Mouse (Mus musculus): ENCODE results near the gene Gm973. TPM values are rescaled to one million over a fixed set of nuclear protein-coding genes. Genes with fewer than 3 reads are reported as not detected.

The Gm973 gene
- polyA plus RNA-seq, 1 experiment from 2014 or later, result 4.4 TPM

- ATAC-seq (ENCODE audit: insufficient read depth, low FRiP score, low TSS enrichment) (no peak), DNase-seq (ENCODE audit: low spot score) (peak; percentile 48)
- Histone ChIP-seq H3K9me3 (ENCODE audit: control insufficient read depth, low read length) (no peaks in the 10 kb centered on the region), H3K4me3 (ENCODE audit: low read depth, low read length) (peak overlapping the region; percentile 15; the same call in 1 of the 2 replicates), H3K36me3 (ENCODE audit: control insufficient read depth, insufficient read depth, low read length) (no peaks in the 10 kb centered on the region), H3K4me1 (ENCODE audit: control insufficient read depth, insufficient read depth, low read length) (peaks cover 17% of the 10 kb centered on the region), H3K4me2 (ENCODE audit: low read depth) (peak overlapping the region; percentile 35), H3K27ac (ENCODE audit: low read depth, low read length) (no peak overlapping the region), H3K27me3 (ENCODE audit: control insufficient read depth, insufficient read depth, low read length) (no peaks in the 10 kb centered on the region), H3K9ac (ENCODE audit: low read length) (peak overlapping the region; percentile 19; the same call in 1 of the 2 replicates)
- WGBS, result 4% methylated on average over 10 of the region's 10 CpGs
Observed at GRCm38 (mm10) chr1:59487651-59488051, 28.4 kb upstream of the Gm973 start.

GRCm38 (mm10) chr1:59488481-59488880 lies 27.6 kb upstream of the Gm973 start:
- Histone ChIP-seq H3K4me3 (ENCODE audit: low read depth, low read length) (no peak overlapping the region), H3K9me3 (ENCODE audit: control insufficient read depth, low read length) (no peaks in the 10 kb centered on the region), H3K36me3 (ENCODE audit: control insufficient read depth, insufficient read depth, low read length) (no peaks in the 10 kb centered on the region), H3K27ac (ENCODE audit: low read depth, low read length) (no peak overlapping the region), H3K4me1 (ENCODE audit: control insufficient read depth, insufficient read depth, low read length) (peaks cover 16% of the 10 kb centered on the region), H3K27me3 (ENCODE audit: control insufficient read depth, insufficient read depth, low read length) (no peaks in the 10 kb centered on the region), H3K9ac (ENCODE audit: low read length) (no peak overlapping the region), H3K4me2 (ENCODE audit: low read depth) (no peak overlapping the region)
- DNase-seq (ENCODE audit: low spot score) (no peak), ATAC-seq (ENCODE audit: insufficient read depth, low FRiP score, low TSS enrichment) (no peak)
- WGBS, result 56% methylated on average over 4 of the region's 4 CpGs

GRCm38 (mm10) chr1:59488991-59489390 lies 27.1 kb upstream of the Gm973 start:
- no peaks in the 10 kb centered on the region for H3K9me3 ChIP-seq (ENCODE audit: control insufficient read depth, low read length)
- peaks cover 14% of the 10 kb centered on the region for H3K4me1 ChIP-seq (ENCODE audit: control insufficient read depth, insufficient read depth, low read length)
- WGBS, result 66% methylated on average over 4 of the region's 4 CpGs

GRCm38 (mm10) chr1:59491517-59491916 lies 24.5 kb upstream of the Gm973 start:
- Histone ChIP-seq H3K4me2 (ENCODE audit: low read depth) (no peak overlapping the region), H3K27me3 (ENCODE audit: control insufficient read depth, insufficient read depth, low read length) (no peaks in the 10 kb centered on the region), H3K4me1 (ENCODE audit: control insufficient read depth, insufficient read depth, low read length) (peaks cover 10% of the 10 kb centered on the region), H3K27ac (ENCODE audit: low read depth, low read length) (no peak overlapping the region), H3K9ac (ENCODE audit: low read length) (no peak overlapping the region), H3K36me3 (ENCODE audit: control insufficient read depth, insufficient read depth, low read length) (no peaks in the 10 kb centered on the region), H3K9me3 (ENCODE audit: control insufficient read depth, low read length) (no peaks in the 10 kb centered on the region), H3K4me3 (ENCODE audit: low read depth, low read length) (no peak overlapping the region)
- no peak for ATAC-seq (ENCODE audit: insufficient read depth, low FRiP score, low TSS enrichment)
- no peak for DNase-seq (ENCODE audit: low spot score)
- 85% methylated on average over 9 of the region's 9 CpGs for WGBS

More at GRCm38 (mm10) chr1:59488991-59489390, 27.1 kb upstream of the Gm973 start:
- Histone ChIP-seq H3K36me3 (ENCODE audit: control insufficient read depth, insufficient read depth, low read length) (no peaks in the 10 kb centered on the region), H3K4me2 (ENCODE audit: low read depth) (no peak overlapping the region), H3K27me3 (ENCODE audit: control insufficient read depth, insufficient read depth, low read length) (no peaks in the 10 kb centered on the region), H3K27ac (ENCODE audit: low read depth, low read length) (no peak overlapping the region), H3K4me3 (ENCODE audit: low read depth, low read length) (no peak overlapping the region), H3K9ac (ENCODE audit: low read length) (no peak overlapping the region)
- no peak for DNase-seq (ENCODE audit: low spot score)
- ATAC-seq (ENCODE audit: insufficient read depth, low FRiP score, low TSS enrichment), result no peak

- no peak overlapping the region for H3K4me3 ChIP-seq (ENCODE audit: low read depth, low read length)
Observed at GRCm38 (mm10) chr1:59492432-59492831, 23.6 kb upstream of the Gm973 start.

DNA sequence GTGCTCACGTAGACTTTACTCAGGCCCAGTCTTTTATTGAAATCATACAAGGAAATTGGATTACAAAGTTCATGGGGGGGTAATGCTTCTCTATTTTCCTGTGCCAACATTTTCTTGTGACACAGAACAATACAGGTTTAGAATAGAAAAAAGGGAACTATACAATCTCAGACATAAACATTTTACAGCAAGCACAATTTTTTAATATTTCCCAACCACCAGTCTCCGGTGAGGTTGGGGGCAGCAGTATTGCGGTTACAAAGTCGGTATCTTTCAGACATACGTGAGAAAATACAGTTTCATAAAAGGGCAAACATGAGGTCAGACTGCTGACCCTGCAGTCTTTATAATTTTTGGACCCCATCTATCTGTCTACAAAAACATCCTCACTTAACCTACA lies 20.1 kb upstream of the Gm973 start:
- H3K9me3 ChIP-seq (ENCODE audit: control insufficient read depth, low read length), result no peaks in the 10 kb centered on the region
- H3K4me1 ChIP-seq (ENCODE audit: control insufficient read depth, insufficient read depth, low read length), result no peaks in the 10 kb centered on the region
- ATAC-seq (ENCODE audit: insufficient read depth, low FRiP score, low TSS enrichment) (no peak), DNase-seq (ENCODE audit: low spot score) (no peak)
- H3K36me3 ChIP-seq (ENCODE audit: control insufficient read depth, insufficient read depth, low read length), result no peaks in the 10 kb centered on the region
- H3K27ac ChIP-seq (ENCODE audit: low read depth, low read length), result no peak overlapping the region
- 93% methylated on average over 5 of the region's 5 CpGs for WGBS
- no peak overlapping the region for H3K9ac ChIP-seq (ENCODE audit: low read length)
- no peaks in the 10 kb centered on the region for H3K27me3 ChIP-seq (ENCODE audit: control insufficient read depth, insufficient read depth, low read length)
- no peak overlapping the region for H3K4me3 ChIP-seq (ENCODE audit: low read depth, low read length)
- H3K4me2 ChIP-seq (ENCODE audit: low read depth), result no peak overlapping the region

More at GRCm38 (mm10) chr1:59492432-59492831, 23.6 kb upstream of the Gm973 start:
- DNase-seq (ENCODE audit: low spot score) (no peak), ATAC-seq (ENCODE audit: insufficient read depth, low FRiP score, low TSS enrichment) (no peak)
- no peaks in the 10 kb centered on the region for H3K27me3 ChIP-seq (ENCODE audit: control insufficient read depth, insufficient read depth, low read length)
- no peaks in the 10 kb centered on the region for H3K9me3 ChIP-seq (ENCODE audit: control insufficient read depth, low read length)
- 60% methylated on average over 4 of the region's 4 CpGs for WGBS
- no peak overlapping the region for H3K9ac ChIP-seq (ENCODE audit: low read length)
- H3K27ac ChIP-seq (ENCODE audit: low read depth, low read length), result no peak overlapping the region
- H3K36me3 ChIP-seq (ENCODE audit: control insufficient read depth, insufficient read depth, low read length), result no peaks in the 10 kb centered on the region
- H3K4me2 ChIP-seq (ENCODE audit: low read depth), result no peak overlapping the region
- H3K4me1 ChIP-seq (ENCODE audit: control insufficient read depth, insufficient read depth, low read length), result peaks cover 7% of the 10 kb centered on the region

- no peak overlapping the region for H3K4me3 ChIP-seq (ENCODE audit: low read depth, low read length)
- no peak for ATAC-seq (ENCODE audit: insufficient read depth, low FRiP score, low TSS enrichment)
Observed at GRCm38 (mm10) chr1:59497741-59498613, 18.1 kb upstream of the Gm973 start.

DNA sequence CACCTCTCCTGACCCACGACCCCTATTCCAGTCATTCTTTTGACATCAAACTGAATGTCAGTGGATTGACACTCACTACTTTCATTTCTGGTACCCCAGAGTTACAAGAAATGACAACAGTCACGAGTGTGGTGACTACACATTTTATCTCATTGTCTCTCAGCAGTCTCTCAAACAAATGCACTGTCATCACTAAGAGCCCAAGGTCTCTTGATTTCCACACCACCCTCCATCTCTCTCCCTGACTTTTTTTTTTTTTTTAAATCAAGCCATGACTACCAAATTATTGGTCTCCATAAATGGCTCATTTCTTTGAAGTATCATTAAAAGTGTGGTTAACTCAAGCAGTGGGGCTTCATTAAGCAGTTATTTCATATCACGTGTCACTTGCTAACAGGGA lies 16.7 kb upstream of the Gm973 start:
- H3K9me3 ChIP-seq (ENCODE audit: control insufficient read depth, low read length), result no peaks in the 10 kb centered on the region
- WGBS, result 79% methylated on average over 3 of the region's 3 CpGs
- no peak overlapping the region for H3K27ac ChIP-seq (ENCODE audit: low read depth, low read length)
- no peak overlapping the region for H3K4me2 ChIP-seq (ENCODE audit: low read depth)
- H3K36me3 ChIP-seq (ENCODE audit: control insufficient read depth, insufficient read depth, low read length), result no peaks in the 10 kb centered on the region
- ATAC-seq (ENCODE audit: insufficient read depth, low FRiP score, low TSS enrichment) (no peak), DNase-seq (ENCODE audit: low spot score) (no peak)
- no peaks in the 10 kb centered on the region for H3K4me1 ChIP-seq (ENCODE audit: control insufficient read depth, insufficient read depth, low read length)
- H3K4me3 ChIP-seq (ENCODE audit: low read depth, low read length), result no peak overlapping the region
- H3K9ac ChIP-seq (ENCODE audit: low read length), result no peak overlapping the region
- no peaks in the 10 kb centered on the region for H3K27me3 ChIP-seq (ENCODE audit: control insufficient read depth, insufficient read depth, low read length)

More at GRCm38 (mm10) chr1:59497741-59498613, 18.1 kb upstream of the Gm973 start:
- Histone ChIP-seq H3K27me3 (ENCODE audit: control insufficient read depth, insufficient read depth, low read length) (no peaks in the 10 kb centered on the region), H3K4me1 (ENCODE audit: control insufficient read depth, insufficient read depth, low read length) (no peaks in the 10 kb centered on the region), H3K9me3 (ENCODE audit: control insufficient read depth, low read length) (no peaks in the 10 kb centered on the region), H3K4me2 (ENCODE audit: low read depth) (no peak overlapping the region), H3K36me3 (ENCODE audit: control insufficient read depth, insufficient read depth, low read length) (no peaks in the 10 kb centered on the region), H3K9ac (ENCODE audit: low read length) (no peak overlapping the region), H3K27ac (ENCODE audit: low read depth, low read length) (no peak overlapping the region)
- 90% methylated on average over 6 of the region's 6 CpGs for WGBS
- no peak for DNase-seq (ENCODE audit: low spot score)

GRCm38 (mm10) chr1:59502355-59502754 lies 13.7 kb upstream of the Gm973 start:
- ATAC-seq (ENCODE audit: insufficient read depth, low FRiP score, low TSS enrichment) (no peak), DNase-seq (ENCODE audit: low spot score) (no peak)
- Histone ChIP-seq H3K9ac (ENCODE audit: low read length) (no peak overlapping the region), H3K27me3 (ENCODE audit: control insufficient read depth, insufficient read depth, low read length) (no peaks in the 10 kb centered on the region), H3K4me1 (ENCODE audit: control insufficient read depth, insufficient read depth, low read length) (no peaks in the 10 kb centered on the region), H3K4me3 (ENCODE audit: low read depth, low read length) (no peak overlapping the region), H3K4me2 (ENCODE audit: low read depth) (no peak overlapping the region), H3K27ac (ENCODE audit: low read depth, low read length) (no peak overlapping the region), H3K9me3 (ENCODE audit: control insufficient read depth, low read length) (no peaks in the 10 kb centered on the region), H3K36me3 (ENCODE audit: control insufficient read depth, insufficient read depth, low read length) (no peaks in the 10 kb centered on the region)
- WGBS, result 65% methylated on average over 2 of the region's 2 CpGs

Measured in neural tube, embryonic 11.5 days (tissue).